Mouse (Mus musculus): ENCODE results near the gene Ctla2a.
"Not testable (repeated sequence)": the region's sequence is repeated elsewhere in the genome, so short reads cannot be mapped to it uniquely, and the experiment has no call there.

Ctla2a gene

DNA sequence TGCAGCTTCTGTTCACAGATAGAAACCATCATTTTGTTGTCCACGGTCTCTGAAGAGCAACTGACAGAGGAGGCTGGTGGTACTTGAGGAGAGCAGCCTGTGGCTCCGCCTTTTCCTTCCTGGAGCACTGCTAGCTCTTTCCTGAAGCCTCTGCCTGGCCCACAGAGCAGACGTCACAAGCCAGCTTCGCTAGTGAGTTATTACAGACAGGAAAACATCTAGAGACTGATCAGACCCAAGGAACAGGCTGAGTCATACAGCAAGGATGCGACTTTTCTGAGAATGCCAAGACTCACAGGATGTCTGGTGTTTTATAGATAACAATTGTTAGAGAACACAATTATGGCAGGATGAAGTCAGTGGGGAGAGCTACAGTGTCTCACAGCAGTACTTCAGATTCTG lies at the start of gene Ctla2a, which contains the start of gene Gm49391:
Ctla2a (minus strand) TSS at position 126 of the 402 bp plus-strand sequence.
Gm49391 (minus strand) TSS at position 72 of the 402 bp plus-strand sequence.
- DNase-seq (ENCODE audit: low spot score in 2 of 2) = no peak

- not testable (repeated sequence) for DNase-seq (ENCODE audit: low spot score in 2 of 2)
These were observed 35.9 kb upstream of the Ctla2a start for GRCm38 (mm10) chr13:60972319-60972718.

DNA sequence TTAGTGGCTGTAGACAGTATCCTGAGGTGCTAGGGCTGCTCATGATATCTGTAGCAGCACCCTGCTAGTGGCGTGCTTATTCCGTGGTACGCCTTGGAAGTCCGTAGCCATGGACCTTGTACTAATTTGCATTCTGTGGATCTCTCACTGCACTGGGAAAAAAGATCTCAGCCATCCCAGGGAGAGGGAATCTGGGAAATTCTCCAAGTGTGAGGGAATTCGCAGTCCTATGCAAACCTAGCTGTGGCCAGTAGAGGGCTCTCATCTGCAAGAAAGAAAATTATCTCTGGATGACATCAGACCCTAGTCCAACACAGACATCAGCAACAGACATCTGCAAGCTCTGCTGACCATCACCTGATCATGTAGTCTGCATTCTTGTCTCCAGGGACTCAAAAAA lies 27.6 kb upstream of the Ctla2a start:
- DNase-seq (ENCODE audit: low spot score in 2 of 2) = not testable (repeated sequence)

- no peak for DNase-seq (ENCODE audit: low spot score in 2 of 2)
These were observed 25.3 kb upstream of the Ctla2a start for GRCm38 (mm10) chr13:60961706-60962105.

DNA sequence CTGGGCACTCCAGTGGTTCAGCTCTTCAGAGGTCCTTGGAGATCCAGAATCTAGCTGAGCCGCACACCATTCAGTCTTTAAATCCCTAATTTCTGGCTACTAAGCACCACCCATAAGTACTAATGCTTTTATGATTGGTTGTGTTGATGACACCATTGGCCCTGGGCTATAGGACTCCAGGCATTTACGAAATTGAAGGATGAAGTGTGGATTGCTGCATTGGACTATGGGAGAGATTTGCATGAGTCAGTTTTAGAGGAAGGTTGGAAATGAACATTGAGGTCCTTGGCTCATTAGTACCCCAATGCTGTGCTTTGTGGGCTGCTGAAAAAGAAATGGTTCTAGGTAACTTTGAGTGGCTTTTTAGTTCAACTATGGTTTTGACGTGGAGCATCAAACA lies 5.5 kb upstream of the Ctla2a start, which contains the start of gene Tpbpa:
Tpbpa (minus strand) TSS at position 101 of the 400 bp plus-strand sequence.
- not testable (repeated sequence) for DNase-seq (ENCODE audit: low spot score in 2 of 2)

- DNase-seq (ENCODE audit: low spot score in 2 of 2) = not testable (repeated sequence)
These were observed 935 bp downstream of the Ctla2a start, which contains the start of gene Gm49393 for GRCm38 (mm10) chr13:60935490-60935889. TSS of gene Gm49393 (minus strand) at chr13:60935590.

GRCm38 (mm10) chr13:60904780-60905179 lies 31.6 kb downstream of the Ctla2a start, which contains the start of gene Tpbpb:
TSS of gene Tpbpb (minus strand) at chr13:60904880.
- not testable (repeated sequence) for DNase-seq (ENCODE audit: low spot score in 2 of 2)

- no peak for DNase-seq (ENCODE audit: low spot score in 2 of 2)
These were observed 39.1 kb downstream of the Ctla2a start, which contains the start of gene Ctla2b for GRCm38 (mm10) chr13:60897328-60897727. TSS of gene Ctla2b (minus strand) at chr13:60897447.

DNA sequence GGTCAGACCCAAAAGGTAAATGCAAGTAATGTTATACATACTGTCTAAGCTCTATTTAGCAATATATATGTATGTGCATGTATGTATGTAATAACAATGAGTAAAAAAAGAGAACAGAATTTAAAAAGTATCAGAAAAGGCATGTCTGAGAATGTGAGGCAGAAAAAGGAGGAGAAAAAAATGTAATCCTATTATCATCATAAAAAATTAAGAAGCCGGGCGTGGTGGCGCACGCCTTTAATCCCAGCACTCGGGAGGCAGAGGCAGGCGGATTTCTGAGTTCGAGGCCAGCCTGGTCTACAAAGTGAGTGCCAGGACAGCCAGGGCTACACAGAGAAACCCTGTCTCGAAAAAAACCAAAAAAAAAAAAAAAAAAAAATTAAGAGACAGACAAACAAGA lies 39.6 kb downstream of the Ctla2a start, which contains the start of gene Gm49392:
Gm49392 (minus strand) TSS at position 101 of the 400 bp plus-strand sequence.
- DNase-seq (ENCODE audit: low spot score in 2 of 2) = not testable (repeated sequence)

DNA sequence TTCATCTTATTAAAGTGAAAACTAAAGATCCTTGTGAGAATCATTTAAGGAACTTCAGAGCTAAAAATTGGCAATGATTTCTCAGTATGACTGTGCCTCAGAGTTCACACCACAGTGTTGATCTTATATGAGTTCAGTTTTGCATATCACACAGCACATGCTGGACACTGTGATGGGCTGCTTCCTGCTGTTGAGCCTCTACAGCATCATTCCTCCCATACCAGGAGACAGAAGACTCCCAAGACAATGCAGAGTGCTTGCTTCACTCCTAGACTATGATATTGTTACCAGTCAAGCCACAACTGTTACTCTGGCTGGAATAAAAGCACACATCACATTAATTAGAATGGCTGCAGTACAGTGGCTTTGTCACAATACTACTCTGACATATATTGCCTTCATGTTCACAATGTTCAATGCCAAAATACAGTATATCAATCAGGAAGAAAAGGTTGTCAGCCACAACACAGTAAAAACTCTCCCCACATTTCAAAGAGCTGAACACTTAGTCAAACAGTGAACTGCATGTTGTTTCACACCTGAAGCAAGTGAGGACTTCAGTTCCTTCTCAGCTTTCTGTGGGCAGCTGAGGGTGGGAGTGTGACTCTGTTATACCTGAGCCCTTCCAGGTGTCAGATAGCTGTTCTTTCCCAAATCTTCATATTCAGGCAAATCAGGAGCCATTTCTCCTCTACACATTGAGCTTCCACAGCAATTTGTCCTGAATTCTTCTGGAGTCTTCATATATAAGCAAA lies 40.8 kb downstream of the Ctla2a start:
- DNase-seq (ENCODE audit: low spot score in 2 of 2) = no peak

GRCm38 (mm10) chr13:60892301-60892700 lies 44.1 kb downstream of the Ctla2a start:
- no peak for DNase-seq (ENCODE audit: low spot score in 2 of 2)
